Mouse (Mus musculus) WW6 (cell line): ENCODE measurements around the gene Bpifb4.

Experiments
- DNase-seq: peaks from one replicate; pipeline ENCODE4 v3.0.0-alpha.2; 2013; ENCODE audit warnings: low read depth, low spot score

The Bpifb4 gene

GRCm38 (mm10) chr2:154005094-154005493 is 67.1 kb downstream of the Bpifb4 start:
- DNase-seq: no peak

- no peak for DNase-seq
These were observed 67.7 kb downstream of the Bpifb4 start for GRCm38 (mm10) chr2:154005734-154006133.

GRCm38 (mm10) chr2:154006331-154006730 is 68.3 kb downstream of the Bpifb4 start:
- DNase-seq: no peak

- DNase-seq: no peak
These were observed 69.4 kb downstream of the Bpifb4 start for GRCm38 (mm10) chr2:154007381-154007780.

GRCm38 (mm10) chr2:154007965-154008364 is 70.0 kb downstream of the Bpifb4 start, which contains the start of gene Bpifa2:
Gene Bpifa2, plus strand, starts transcription at chr2:154008265.
- DNase-seq: no peak
